Mouse (Mus musculus) lung, embryonic 15.5 days (tissue): ENCODE results near the gene Pnma1. TPM values are rescaled to one million over a fixed set of nuclear protein-coding genes. Genes with fewer than 3 reads are reported as not detected.

Source experiments
- ATAC-seq: fragments of 200-750 bp; cut with Nextera tagmentation; 2 replicates; pipeline ENCODE4 v1.8.0; 2017; ENCODE audit warnings: moderate number of reproducible peaks, borderline replicate concordance; ENCODE audit not compliant: low FRiP score, low TSS enrichment; ENCODE audit errors: extremely low read depth
- H3K27ac ChIP-seq: fragments of 300-500 bp; sonication (generic); 2 replicates; pipeline ENCODE4 v1.5.1; 2015; ENCODE audit warnings: moderate library complexity, mild to moderate bottlenecking, inconsistent platforms
- H3K27me3 ChIP-seq: fragments of 300-500 bp; sonication (generic); 2 replicates; pipeline ENCODE4 v1.6.1; 2015; ENCODE audit warnings: inconsistent platforms
- H3K36me3 ChIP-seq: fragments of 300-500 bp; sonication (generic); 2 replicates; pipeline ENCODE4 v1.6.1; 2015; ENCODE audit warnings: inconsistent platforms
- H3K4me1 ChIP-seq: fragments of 300-500 bp; sonication (generic); 2 replicates; pipeline ENCODE4 v1.6.1; 2015; ENCODE audit warnings: inconsistent platforms
- H3K4me2 ChIP-seq: fragments of 300-500 bp; sonication (generic); 2 replicates; pipeline ENCODE4 v1.6.1; 2015; ENCODE audit warnings: inconsistent platforms, mild to moderate bottlenecking, moderate library complexity
- H3K4me3 ChIP-seq: fragments of 300-500 bp; sonication (generic); 2 replicates; pipeline ENCODE4 v1.5.1; 2015; ENCODE audit warnings: mild to moderate bottlenecking, inconsistent platforms
- H3K9ac ChIP-seq: fragments of 300-500 bp; sonication (generic); 2 replicates; pipeline ENCODE4 v1.6.1; 2015; ENCODE audit warnings: inconsistent platforms
- H3K9me3 ChIP-seq: fragments of 300-500 bp; sonication (generic); 2 replicates; pipeline ENCODE4 v1.6.1; 2016; ENCODE audit warnings: inconsistent platforms
- WGBS: fragments of 180-500 bp; shearing (Covaris S2); methylation state at CpG from one replicate; pipeline ENCODE4 v1.1.7; 2015; 5-methylcytosine and 5-hydroxymethylcytosine counted together
- polyA plus RNA-seq: library from polyadenylated mRNA; unstranded; fragments of >200 nt; fragmentation: Nextera tagmentation; extraction: Ambion mirVana; gene quantifications from 2 replicates; pipeline ENCODE4 v1.2.1, GENCODE M21; 2015

Gene Pnma1
- 1.8 TPM in 2 replicates for polyA plus RNA-seq

DNA sequence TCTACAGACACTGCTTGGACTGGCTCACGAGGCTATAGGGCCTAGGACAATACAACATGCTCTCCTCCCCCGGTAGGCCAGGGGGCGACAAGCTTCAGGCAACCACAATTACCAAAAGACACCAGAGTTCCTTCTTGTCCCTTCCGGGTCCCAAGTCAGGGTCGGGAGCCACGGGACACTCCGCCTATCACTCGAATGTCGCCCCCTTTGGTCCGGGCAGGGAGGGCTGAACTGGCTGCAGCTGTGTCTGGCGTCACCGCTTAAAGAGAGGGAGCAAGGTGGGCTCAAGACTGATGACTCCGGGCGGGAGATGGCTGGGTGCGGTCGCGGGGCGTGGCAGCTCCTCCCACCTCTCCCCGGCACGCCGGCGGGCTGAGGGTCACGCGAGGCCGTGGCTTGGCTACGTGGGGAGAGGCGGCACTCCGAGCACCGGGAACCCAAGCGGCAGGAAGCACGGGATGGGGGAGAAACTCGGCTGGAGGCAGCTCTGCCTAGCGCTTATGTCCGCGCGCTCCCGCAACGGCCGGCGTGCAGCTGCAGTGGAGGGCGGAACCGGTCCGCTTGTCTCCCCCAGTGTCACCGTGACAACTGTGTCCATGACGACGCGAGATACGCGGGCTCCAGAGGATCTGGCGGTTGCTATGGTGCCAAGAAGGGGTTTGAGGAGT lies at the start of gene Pnma1:
Pnma1 (minus strand) TSS at position 536 of the 668 bp plus-strand sequence.
- Histone ChIP-seq H3K36me3 (peaks cover 21% of the 10 kb centered on the region; the same call in 1 of the 2 replicates), H3K9ac (peak within 1 kb of the TSS; percentile 40), H3K27ac (no peak within 1 kb of the TSS), H3K4me2 (peak within 1 kb of the TSS; percentile 90), H3K27me3 (no peaks in the 10 kb centered on the region), H3K4me3 (peak within 1 kb of the TSS; percentile 52), H3K4me1 (peaks cover 13% of the 10 kb centered on the region), H3K9me3 (no peaks in the 10 kb centered on the region)
- 1% methylated on average over 50 of the region's 50 CpGs for WGBS
- peak; percentile 86 for ATAC-seq

DNA sequence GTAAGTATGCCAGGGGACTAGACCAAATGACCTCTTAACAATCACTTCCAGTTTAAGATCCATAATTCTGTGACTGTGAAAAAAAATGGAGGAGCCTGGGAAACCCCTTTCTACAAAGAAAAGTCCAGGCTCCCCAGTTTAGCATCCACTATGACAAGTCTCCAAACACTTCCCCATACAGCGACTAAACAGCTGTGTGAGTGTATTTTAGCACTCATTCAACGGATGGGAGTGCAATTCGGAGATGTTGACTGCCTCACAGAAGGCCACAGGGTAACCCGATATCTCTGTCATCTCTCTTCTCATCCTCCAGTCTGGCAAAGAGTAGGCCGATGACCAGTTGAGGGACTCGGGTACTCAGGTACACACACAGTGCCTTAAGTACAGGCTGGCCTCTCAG lies 46.9 kb upstream of the Pnma1 start:
- 35% methylated on average over 6 of the region's 6 CpGs for WGBS
- ATAC-seq, result no peak
- Histone ChIP-seq H3K27me3 (no peaks in the 10 kb centered on the region), H3K4me2 (no peak overlapping the region), H3K9me3 (no peaks in the 10 kb centered on the region), H3K27ac (no peak overlapping the region), H3K4me3 (no peak overlapping the region), H3K4me1 (peaks cover 56% of the 10 kb centered on the region), H3K36me3 (no peaks in the 10 kb centered on the region), H3K9ac (no peak overlapping the region)

DNA sequence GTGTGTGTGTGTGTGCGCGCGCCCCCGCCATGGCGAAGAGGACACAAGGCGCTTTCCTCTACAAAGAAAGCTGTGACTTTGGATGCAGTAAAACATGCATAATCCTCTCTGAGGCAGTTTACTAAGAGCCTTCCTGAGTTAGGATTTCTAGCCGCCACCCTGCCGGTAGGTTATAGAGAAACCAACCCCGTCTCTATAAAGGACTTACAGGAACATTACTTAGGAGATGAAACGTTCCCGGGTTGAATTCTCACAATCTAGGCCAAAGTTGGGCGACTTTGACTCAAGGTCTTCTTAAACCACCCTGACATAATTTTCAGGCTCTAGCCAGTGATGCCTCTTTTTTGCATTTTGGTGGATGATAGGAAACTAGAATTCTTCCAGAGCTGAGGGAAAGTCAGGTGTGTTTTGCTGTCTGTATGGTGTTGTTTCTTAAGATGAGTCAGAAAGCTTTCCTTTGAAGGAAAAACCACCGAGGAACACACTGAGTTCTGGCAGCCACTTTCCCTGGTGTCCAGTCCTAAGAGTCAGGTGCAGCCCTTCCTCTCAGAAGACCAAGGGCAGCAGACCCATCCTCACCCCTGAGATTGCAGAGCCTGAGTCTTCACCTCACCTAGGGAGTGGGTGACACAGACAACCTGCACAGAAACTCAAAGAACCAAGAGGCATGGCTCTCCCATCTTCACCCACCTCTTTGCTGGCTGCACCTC lies 46.3 kb upstream of the Pnma1 start:
- Histone ChIP-seq H3K4me2 (peak overlapping the region; percentile 94), H3K9ac (no peak overlapping the region; the same call in 1 of the 2 replicates)

DNA sequence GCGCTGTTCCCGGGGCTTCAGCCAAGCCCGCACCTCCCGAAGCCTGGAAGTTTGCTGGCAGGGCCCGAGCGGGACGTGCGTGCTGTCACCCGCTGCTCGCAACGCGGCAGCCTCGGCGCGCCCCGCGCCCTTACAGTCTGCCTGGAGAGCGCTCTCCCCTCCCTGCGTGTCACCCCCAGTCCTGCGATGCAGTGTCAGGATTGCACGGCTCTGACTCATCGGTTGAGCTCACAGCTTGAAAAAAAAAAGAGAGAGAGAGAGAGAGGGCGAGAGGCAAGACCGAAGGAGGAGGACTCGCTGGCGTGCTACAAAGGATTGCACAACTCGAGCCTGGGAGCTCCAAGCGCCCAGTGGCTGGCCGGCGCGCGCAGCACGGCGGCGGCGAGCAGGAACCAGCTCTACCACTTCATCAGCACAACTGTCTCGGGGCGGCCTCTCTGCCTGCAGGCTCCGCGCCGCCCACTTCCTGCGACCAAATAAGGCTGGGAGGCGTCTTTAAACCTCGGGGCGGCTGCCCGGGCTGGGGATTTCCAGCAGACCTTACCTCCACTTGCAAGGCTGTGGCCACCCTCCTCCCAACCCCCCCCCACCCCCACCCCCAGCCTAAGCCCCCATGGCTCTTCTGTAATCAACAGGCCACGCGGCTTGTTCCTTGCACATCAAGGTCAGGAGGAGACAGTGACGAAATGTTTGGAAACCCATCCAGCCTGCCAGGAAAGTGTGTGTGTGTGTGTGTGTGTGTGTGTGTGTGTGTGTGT lies 45.5 kb upstream of the Pnma1 start:
- Histone ChIP-seq H3K9me3 (no peaks in the 10 kb centered on the region), H3K4me2 (peak overlapping the region; percentile 94), H3K4me1 (peaks cover 66% of the 10 kb centered on the region), H3K27ac (peak overlapping the region; percentile 99), H3K9ac (peak overlapping the region; percentile 86), H3K36me3 (no peaks in the 10 kb centered on the region), H3K4me3 (peak overlapping the region; percentile 74), H3K27me3 (no peaks in the 10 kb centered on the region)
- WGBS, result under 1% methylated on average over 48 of the region's 49 CpGs
- peak; percentile 93 for ATAC-seq

More for the DNA sequence above, 46.3 kb upstream of the Pnma1 start:
- Histone ChIP-seq H3K9me3 (no peaks in the 10 kb centered on the region), H3K27me3 (no peaks in the 10 kb centered on the region), H3K36me3 (no peaks in the 10 kb centered on the region), H3K27ac (peak overlapping the region; percentile 99), H3K4me1 (peaks cover 63% of the 10 kb centered on the region), H3K4me3 (peak overlapping the region; percentile 74)
- 3% methylated on average over 13 of the region's 13 CpGs for WGBS
- no peak for ATAC-seq

DNA sequence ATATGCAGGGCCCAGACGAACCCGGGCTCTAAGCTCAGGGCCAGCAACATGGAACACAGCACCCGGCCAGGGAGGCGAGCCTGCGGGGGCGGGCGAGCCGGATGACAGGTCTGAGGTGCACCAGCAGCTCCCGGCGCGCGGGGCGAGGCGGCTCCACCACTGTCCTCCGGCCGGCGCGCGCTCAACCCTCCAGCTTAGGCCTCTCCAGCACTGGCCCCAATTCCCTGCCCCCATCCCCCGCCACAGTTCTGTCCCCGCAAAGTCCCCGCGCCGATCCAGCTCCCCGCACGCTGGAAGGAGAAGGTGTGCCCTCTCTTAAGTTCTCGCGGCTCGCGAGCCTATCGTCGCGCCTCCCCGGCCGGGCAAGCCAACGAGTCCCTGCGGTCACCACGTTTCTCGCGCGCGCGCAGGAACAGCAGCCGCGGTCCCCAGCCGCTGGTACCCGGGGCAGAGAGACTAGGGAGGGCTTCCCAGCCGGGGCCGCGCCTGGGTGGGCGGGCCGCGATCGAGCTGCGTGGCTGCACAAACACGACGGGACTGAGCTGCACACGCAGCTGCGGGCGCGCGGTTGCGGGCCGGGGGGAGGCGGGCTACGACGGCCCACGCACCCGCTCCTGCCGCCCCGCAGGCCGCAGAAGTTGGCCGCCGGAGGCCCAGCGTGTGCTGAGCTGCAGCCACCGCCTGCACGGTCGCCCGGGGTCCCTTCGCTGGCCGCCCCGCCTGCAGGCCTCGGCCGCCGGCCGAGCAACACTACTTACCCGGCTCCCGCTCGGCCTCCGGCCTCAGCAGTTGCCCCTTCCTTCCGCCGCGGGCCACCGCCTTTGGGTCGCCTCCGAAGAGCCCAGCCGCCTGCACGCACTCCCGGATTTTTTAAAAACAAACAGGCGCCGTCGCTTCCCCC lies 44.7 kb upstream of the Pnma1 start:
- Histone ChIP-seq H3K4me3 (peak overlapping the region; percentile 74), H3K36me3 (no peaks in the 10 kb centered on the region), H3K4me2 (peak overlapping the region; percentile 94), H3K9ac (peak overlapping the region; percentile 86), H3K9me3 (no peaks in the 10 kb centered on the region), H3K4me1 (peaks cover 66% of the 10 kb centered on the region), H3K27ac (peak overlapping the region; percentile 99), H3K27me3 (no peaks in the 10 kb centered on the region)
- peak; percentile 10; the same call in 1 of the 2 replicates for ATAC-seq
- 2% methylated on average over 97 of the region's 102 CpGs for WGBS

DNA sequence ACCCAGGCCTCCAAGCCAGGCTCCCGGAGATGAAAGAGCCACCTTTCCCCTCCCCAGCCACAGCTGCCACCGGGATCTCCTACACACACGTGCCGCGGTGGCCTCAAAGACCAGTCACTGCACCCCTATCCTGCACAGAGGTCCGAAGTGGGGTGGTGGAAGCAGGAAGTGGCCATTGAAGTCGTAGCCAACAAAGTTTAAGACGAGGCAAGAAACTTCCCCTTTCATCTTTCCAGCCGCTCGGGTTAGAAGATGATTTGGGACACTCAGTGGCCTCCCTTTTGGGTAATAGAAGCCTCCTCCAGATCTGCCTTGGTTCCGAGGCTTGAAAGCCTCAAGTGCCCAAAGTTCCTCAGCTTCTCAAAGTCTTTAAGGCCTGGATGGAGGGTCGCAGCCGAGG lies 44.0 kb upstream of the Pnma1 start:
- H3K4me3 ChIP-seq, result peak overlapping the region; percentile 74
- no peaks in the 10 kb centered on the region for H3K27me3 ChIP-seq
- ATAC-seq, result no peak
- 4% methylated on average over 13 of the region's 13 CpGs for WGBS
- H3K27ac ChIP-seq, result peak overlapping the region; percentile 99
- no peaks in the 10 kb centered on the region for H3K9me3 ChIP-seq
- H3K36me3 ChIP-seq, result no peaks in the 10 kb centered on the region
- peak overlapping the region; percentile 94 for H3K4me2 ChIP-seq
- peak overlapping the region; percentile 86 for H3K9ac ChIP-seq
- peaks cover 69% of the 10 kb centered on the region for H3K4me1 ChIP-seq

DNA sequence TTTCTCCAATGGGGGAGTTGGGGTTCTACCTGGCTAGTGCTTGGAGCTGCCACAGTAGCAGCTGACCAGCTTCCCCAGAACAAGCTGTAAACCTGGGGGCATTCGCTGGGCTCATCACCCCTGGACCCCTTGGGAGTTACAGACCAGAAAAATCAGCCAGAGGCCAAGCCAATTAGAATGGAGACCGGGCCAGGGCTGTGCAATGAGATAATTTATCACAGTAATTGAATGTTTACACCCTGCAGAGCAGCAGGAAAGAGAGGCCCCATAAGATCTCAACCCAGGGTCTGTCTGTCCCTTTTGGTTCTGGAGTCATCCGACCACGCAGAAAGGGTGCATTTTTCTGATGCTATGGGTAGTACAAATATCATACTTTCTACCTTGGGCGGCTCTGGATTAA lies 43.5 kb upstream of the Pnma1 start:
- no peak overlapping the region for H3K27ac ChIP-seq
- H3K4me3 ChIP-seq, result peak overlapping the region; percentile 74
- no peak for ATAC-seq
- peak overlapping the region; percentile 94 for H3K4me2 ChIP-seq
- H3K9ac ChIP-seq, result peak overlapping the region; percentile 86
- peaks cover 74% of the 10 kb centered on the region for H3K4me1 ChIP-seq
- H3K9me3 ChIP-seq, result no peaks in the 10 kb centered on the region
- 27% methylated on average over 5 of the region's 5 CpGs for WGBS
- H3K27me3 ChIP-seq, result no peaks in the 10 kb centered on the region
- no peaks in the 10 kb centered on the region for H3K36me3 ChIP-seq

DNA sequence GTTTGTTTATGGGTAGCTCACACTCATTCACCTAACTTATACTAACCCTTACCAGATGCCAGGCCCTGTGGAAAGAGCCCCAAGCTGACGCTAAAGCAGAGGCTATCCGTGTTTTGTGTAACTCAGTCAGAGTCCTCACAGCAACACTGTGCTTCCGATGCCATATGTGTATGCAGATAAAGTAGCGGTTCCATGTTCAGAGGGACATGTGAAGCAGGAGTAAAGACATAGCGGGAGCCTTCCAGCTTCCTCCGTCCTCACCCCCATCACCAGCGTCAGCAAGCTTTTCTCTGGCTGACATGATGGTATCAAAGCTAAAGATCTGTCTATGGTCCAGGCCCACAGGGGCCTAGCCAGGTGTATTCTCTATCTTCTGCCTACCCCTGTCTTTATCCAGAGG lies 42.9 kb upstream of the Pnma1 start:
- WGBS, result 69% methylated on average over 7 of the region's 7 CpGs
- Histone ChIP-seq H3K36me3 (no peaks in the 10 kb centered on the region), H3K9ac (no peak overlapping the region; the same call in 1 of the 2 replicates), H3K27ac (no peak overlapping the region), H3K27me3 (no peaks in the 10 kb centered on the region), H3K4me3 (peak overlapping the region; percentile 74; the same call in 1 of the 2 replicates), H3K9me3 (no peaks in the 10 kb centered on the region), H3K4me2 (peak overlapping the region; percentile 94), H3K4me1 (peaks cover 80% of the 10 kb centered on the region)
- ATAC-seq, result no peak

DNA sequence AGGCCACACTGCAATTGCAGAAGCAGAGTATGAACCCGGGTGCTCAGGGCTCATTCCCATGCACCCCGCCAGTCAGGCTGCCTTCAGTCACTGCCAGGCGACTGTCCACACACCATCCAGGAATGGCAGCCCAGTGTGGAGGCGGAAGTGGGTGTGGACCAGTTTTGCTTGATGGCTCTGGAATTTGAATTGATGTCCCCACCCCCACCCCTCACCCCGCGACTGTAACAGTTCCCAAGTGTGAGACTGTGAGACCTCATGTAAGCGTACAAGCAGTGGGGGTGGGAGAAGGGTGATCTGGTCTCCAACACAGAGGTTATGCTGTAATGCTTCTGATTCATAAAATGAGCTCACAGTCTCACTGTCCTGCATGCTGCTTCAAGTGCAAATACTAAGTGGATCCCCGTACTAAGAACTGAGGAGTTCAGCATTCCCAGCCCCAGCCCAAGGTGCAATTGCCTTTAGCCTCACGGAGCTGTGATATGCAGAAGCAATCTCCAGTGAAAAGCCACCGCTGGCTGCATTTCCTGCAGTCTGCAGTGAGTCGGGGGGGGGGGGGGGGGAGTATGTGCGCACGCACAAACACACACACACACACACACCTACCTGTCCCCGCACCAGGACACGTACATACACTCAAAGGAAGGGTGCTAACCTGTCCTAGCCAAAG lies 42.0 kb upstream of the Pnma1 start:
- Histone ChIP-seq H3K36me3 (no peaks in the 10 kb centered on the region), H3K4me2 (peak overlapping the region; percentile 94), H3K4me1 (peaks cover 81% of the 10 kb centered on the region), H3K9me3 (no peaks in the 10 kb centered on the region), H3K27me3 (no peaks in the 10 kb centered on the region), H3K27ac (0 out of 2 replicates have a peak overlapping the region, but pooled peaks have one; percentile 15), H3K9ac (no peak overlapping the region), H3K4me3 (no peak overlapping the region)
- 31% methylated on average over 13 of the region's 15 CpGs for WGBS
- no peak for ATAC-seq

DNA sequence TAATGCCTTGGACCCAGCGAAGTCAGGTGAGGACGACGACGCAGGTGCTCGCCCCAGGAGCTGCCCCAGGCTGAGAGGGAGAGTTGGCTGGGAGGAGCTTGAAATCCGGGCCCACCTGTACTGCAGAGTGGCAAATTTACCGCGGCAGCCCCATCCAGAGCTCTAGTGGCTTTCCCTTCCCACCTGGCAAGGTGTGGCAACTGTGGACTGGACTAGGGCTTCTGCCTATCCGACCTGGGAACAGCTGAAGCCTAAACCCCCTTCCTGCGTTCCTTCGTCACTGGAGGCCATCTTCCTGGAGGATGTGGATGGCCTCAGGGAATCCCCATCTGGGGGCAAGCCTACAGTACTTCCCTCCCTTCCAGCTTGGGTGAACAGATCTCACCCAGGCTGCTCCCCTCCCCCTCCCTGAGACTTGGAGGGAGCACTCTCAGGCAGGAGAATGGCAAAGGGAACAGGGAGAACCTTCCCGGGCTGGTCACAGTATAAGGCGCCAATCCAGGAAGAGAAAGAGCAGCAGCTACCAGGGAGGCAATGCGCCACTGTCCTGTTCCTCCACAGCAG lies 40.7 kb upstream of the Pnma1 start:
- H3K9ac ChIP-seq, result no peak overlapping the region
- 47% methylated on average over 13 of the region's 14 CpGs for WGBS
- H3K27ac ChIP-seq, result peak overlapping the region; percentile 82; the same call in 1 of the 2 replicates
- no peaks in the 10 kb centered on the region for H3K36me3 ChIP-seq
- peak overlapping the region; percentile 21 for H3K4me2 ChIP-seq
- no peaks in the 10 kb centered on the region for H3K27me3 ChIP-seq
- H3K9me3 ChIP-seq, result no peaks in the 10 kb centered on the region
- H3K4me3 ChIP-seq, result no peak overlapping the region
- H3K4me1 ChIP-seq, result peaks cover 79% of the 10 kb centered on the region
- ATAC-seq, result no peak
